Mouse (Mus musculus): ENCODE results near the gene Foxn2. TPM values are rescaled to one million over a fixed set of nuclear protein-coding genes. Genes with fewer than 3 reads are reported as not detected.

Foxn2 gene
- 8.7 and 15.9 TPM in 2 replicates for polyA plus RNA-seq (2012; ENCODE audit: insufficient read depth, insufficient read length, missing spikeins)

DNA sequence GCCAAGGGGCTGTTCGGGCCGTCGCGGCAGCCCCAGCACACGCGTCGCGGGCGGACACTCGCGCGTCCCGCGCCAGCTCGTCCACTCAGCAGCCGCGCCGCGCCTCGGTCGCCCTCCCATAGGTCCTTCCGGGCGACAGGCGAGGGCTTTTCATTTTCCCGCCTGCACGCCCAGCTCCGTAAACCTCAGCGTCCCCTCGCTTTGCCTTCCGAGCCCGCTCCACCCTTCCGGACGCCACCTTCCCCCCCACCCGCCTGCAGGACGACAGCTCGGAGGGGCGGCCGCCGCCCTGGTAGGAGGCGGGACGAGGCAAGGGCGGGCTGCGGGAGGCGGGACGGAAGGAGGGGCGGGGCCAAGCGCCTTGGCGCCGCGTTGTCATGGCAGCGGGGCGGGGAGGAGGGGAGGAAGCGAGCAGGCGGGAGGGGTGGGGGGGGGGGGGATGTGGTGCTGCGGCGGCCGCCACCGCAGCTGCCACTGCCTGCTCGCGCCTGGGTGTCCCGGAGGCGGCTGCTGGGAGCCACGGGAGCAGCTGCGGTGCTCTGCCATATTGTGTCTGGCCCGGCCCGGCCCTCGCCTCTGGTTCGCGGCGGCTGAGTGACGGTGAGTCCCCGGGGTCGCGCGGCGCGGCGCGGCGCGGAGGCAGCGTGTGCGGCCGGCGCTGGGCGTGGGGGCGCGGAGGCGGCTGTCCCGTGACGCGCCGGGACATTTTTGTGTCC, at the start of gene Foxn2:
Gene Foxn2 (plus strand): TSS at position 427 of the 716 bp plus-strand sequence.
- peak within 1 kb of the TSS; percentile 100 for H3K4me3 ChIP-seq (ENCODE audit: insufficient read depth, low read depth, low read length)
- no peaks in the 10 kb centered on the region for H3K4me1 ChIP-seq (ENCODE audit: control insufficient read depth, insufficient read depth, insufficient read length, low read length)
- peak within 1 kb of the TSS; percentile 89 for H3K27ac ChIP-seq (replicated peaks; ENCODE audit: low read depth, low read length)

GRCm38 (mm10) chr17:88397501-88397900, 43.0 kb upstream of the Foxn2 start:
- Histone ChIP-seq H3K27ac (replicated peaks; ENCODE audit: low read depth, low read length) (no peak overlapping the region), H3K4me1 (ENCODE audit: control insufficient read depth, insufficient read depth, insufficient read length, low read length) (no peaks in the 10 kb centered on the region), H3K4me3 (ENCODE audit: insufficient read depth, low read depth, low read length) (no peak overlapping the region)

- Histone ChIP-seq H3K4me1 (ENCODE audit: control insufficient read depth, insufficient read depth, insufficient read length, low read length) (no peaks in the 10 kb centered on the region), H3K27ac (replicated peaks; ENCODE audit: low read depth, low read length) (no peak overlapping the region), H3K4me3 (ENCODE audit: insufficient read depth, low read depth, low read length) (no peak overlapping the region)
Observed at GRCm38 (mm10) chr17:88398090-88398489, 42.4 kb upstream of the Foxn2 start.

DNA sequence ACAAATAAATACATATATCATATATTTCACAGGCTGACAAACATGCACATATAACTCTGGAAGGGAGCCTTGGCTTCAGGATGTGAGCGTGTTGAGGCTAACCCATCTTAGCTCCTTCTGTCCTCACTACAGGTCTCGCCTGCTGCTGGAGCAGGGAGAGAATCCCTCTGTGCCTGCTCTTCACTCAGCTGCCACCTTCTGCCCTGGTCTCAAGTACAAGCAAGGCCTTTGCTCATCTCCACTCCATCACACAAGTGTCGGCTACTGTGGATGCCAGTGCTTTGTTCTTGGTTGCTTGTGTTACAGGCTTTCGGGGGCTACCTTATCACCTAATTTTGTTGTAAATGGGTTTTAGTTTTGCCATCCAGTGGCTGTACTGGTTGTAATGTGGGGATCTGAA, 41.7 kb upstream of the Foxn2 start:
- Histone ChIP-seq H3K4me3 (ENCODE audit: insufficient read depth, low read depth, low read length) (no peak overlapping the region), H3K4me1 (ENCODE audit: control insufficient read depth, insufficient read depth, insufficient read length, low read length) (no peaks in the 10 kb centered on the region), H3K27ac (replicated peaks; ENCODE audit: low read depth, low read length) (no peak overlapping the region)

GRCm38 (mm10) chr17:88400122-88400521, 40.4 kb upstream of the Foxn2 start:
- no peak overlapping the region for H3K27ac ChIP-seq (replicated peaks; ENCODE audit: low read depth, low read length)
- H3K4me1 ChIP-seq (ENCODE audit: control insufficient read depth, insufficient read depth, insufficient read length, low read length) = no peaks in the 10 kb centered on the region
- H3K4me3 ChIP-seq (ENCODE audit: insufficient read depth, low read depth, low read length) = no peak overlapping the region

DNA sequence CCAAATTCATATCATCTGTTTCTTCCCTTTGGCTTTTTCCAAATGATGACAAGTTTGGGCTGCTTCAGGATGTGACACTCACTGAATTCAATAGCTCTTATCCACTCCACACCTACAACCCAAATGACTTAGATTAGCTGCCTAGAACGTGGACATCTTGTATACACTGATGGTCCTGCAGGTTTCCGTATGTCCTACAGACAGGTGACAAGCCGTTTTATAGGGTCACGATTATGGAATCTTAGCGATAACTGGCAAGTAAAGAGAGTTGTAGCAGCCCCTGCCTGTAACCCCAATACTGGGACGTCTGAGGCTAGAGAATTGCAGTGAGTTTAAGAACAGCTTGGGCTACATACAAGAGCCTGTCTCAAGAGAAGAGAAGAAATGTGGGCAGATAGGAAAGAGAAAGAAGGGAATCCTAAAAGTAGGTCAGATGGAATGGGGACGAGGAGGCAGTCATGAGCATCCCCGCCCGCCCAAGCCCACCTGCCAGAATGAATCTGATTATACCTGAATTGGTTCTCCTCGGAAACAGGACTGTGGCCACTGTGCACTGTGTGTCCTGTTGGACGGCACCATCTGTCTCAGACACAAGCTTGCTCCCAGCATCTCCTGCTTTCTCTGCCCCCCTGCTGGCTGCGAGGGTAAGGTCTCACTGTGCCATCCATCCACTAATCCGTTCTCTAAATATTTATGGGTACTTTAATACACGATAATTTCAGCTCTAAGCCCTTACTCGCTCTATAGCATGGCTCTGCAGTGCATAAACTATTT, 39.6 kb upstream of the Foxn2 start:
- no peaks in the 10 kb centered on the region for H3K4me1 ChIP-seq (ENCODE audit: control insufficient read depth, insufficient read depth, insufficient read length, low read length)

DNA sequence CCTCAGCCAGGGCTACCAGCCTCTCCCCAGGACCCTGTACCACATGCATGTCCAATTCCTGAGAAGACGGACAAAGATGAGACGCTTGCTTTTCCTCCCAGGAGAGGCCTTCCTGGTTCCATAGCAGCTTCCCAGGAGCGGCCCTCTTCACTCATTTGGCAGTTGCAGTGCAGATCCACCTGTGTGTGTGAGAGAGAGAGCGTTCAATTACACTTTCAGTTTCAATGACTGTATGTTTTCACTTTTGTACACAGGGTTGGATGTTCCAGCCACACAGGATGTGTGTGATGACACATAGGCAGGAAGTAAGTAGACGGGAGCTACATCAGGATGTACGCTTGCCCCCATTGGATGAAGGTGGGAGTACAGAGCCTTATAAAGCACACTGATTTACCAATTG, 37.2 kb upstream of the Foxn2 start:
- Histone ChIP-seq H3K4me1 (ENCODE audit: control insufficient read depth, insufficient read depth, insufficient read length, low read length) (no peaks in the 10 kb centered on the region), H3K27ac (replicated peaks; ENCODE audit: low read depth, low read length) (no peak overlapping the region), H3K4me3 (ENCODE audit: insufficient read depth, low read depth, low read length) (no peak overlapping the region)

More for the DNA sequence above, 39.6 kb upstream of the Foxn2 start:
- H3K4me3 ChIP-seq (ENCODE audit: insufficient read depth, low read depth, low read length) = no peak overlapping the region
- H3K27ac ChIP-seq (replicated peaks; ENCODE audit: low read depth, low read length) = no peak overlapping the region

- Histone ChIP-seq H3K4me3 (ENCODE audit: insufficient read depth, low read depth, low read length) (no peak overlapping the region), H3K4me1 (ENCODE audit: control insufficient read depth, insufficient read depth, insufficient read length, low read length) (no peaks in the 10 kb centered on the region), H3K27ac (replicated peaks; ENCODE audit: low read depth, low read length) (no peak overlapping the region)
Observed at GRCm38 (mm10) chr17:88404471-88404870, 36.0 kb upstream of the Foxn2 start.

GRCm38 (mm10) chr17:88405076-88405475, 35.4 kb upstream of the Foxn2 start:
- H3K4me3 ChIP-seq (ENCODE audit: insufficient read depth, low read depth, low read length) = peak overlapping the region; percentile 23
- no peaks in the 10 kb centered on the region for H3K4me1 ChIP-seq (ENCODE audit: control insufficient read depth, insufficient read depth, insufficient read length, low read length)
- no peak overlapping the region for H3K27ac ChIP-seq (replicated peaks; ENCODE audit: low read depth, low read length)

DNA sequence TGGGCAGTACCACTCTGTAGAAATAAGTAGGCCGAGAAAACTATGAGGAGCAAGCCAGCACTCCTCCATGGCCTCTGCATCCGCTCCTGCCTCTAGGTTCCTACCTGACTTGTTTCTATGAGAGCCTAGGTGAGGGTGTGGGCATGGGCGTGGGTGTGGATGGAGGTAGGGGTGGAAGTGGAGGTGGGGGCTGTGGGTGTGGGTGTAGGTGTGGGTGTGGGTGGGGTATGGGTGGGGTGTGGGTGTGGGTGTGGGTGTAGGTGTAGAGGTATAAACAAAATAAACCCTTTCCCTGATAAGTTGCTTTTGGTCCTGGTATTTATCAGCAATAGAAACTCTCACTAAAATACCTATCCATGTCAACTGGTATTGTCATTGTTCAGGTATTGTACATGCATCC, 30.8 kb upstream of the Foxn2 start:
- Histone ChIP-seq H3K4me3 (ENCODE audit: insufficient read depth, low read depth, low read length) (no peak overlapping the region), H3K4me1 (ENCODE audit: control insufficient read depth, insufficient read depth, insufficient read length, low read length) (no peaks in the 10 kb centered on the region), H3K27ac (replicated peaks; ENCODE audit: low read depth, low read length) (no peak overlapping the region)

DNA sequence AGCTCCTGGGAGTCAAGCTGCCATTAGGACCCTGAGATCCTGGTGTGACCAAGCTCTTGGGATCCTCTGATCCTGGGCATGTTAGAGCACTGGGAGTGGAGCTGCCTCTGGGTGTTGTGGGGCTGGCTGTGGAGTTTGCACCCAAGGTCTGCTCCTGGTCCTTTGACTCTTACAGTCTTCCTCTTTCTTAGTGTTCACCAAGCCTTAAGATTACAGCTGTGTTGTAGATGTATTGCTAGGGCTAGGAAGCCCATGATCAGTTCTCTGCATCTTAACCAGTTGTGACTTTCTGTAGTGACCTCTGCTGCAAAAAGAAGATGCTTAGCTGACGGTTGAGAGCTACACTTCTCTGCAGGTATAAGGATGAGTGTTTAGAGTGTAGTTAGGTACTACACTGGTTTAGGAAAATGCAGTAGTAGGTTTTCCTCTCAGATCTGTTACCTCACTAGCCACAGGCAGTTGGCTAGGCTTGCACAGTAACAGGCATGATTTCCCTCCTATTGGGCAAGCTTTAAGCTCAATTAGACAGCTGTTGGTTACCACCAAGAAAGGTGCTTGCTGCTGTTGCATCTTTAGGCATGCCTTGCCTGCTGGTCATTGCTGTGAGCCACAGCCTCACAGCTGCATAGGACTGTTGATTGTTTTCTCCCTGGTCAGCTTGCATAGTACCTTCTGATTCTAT, 27.2 kb upstream of the Foxn2 start:
- no peaks in the 10 kb centered on the region for H3K4me1 ChIP-seq (ENCODE audit: control insufficient read depth, insufficient read depth, insufficient read length, low read length)
- H3K4me3 ChIP-seq (ENCODE audit: insufficient read depth, low read depth, low read length) = no peak overlapping the region
- H3K27ac ChIP-seq (replicated peaks; ENCODE audit: low read depth, low read length) = no peak overlapping the region

GRCm38 (mm10) chr17:88420426-88420825, 20.1 kb upstream of the Foxn2 start:
- Histone ChIP-seq H3K4me1 (ENCODE audit: control insufficient read depth, insufficient read depth, insufficient read length, low read length) (no peaks in the 10 kb centered on the region), H3K4me3 (ENCODE audit: insufficient read depth, low read depth, low read length) (no peak overlapping the region), H3K27ac (replicated peaks; ENCODE audit: low read depth, low read length) (no peak overlapping the region)

DNA sequence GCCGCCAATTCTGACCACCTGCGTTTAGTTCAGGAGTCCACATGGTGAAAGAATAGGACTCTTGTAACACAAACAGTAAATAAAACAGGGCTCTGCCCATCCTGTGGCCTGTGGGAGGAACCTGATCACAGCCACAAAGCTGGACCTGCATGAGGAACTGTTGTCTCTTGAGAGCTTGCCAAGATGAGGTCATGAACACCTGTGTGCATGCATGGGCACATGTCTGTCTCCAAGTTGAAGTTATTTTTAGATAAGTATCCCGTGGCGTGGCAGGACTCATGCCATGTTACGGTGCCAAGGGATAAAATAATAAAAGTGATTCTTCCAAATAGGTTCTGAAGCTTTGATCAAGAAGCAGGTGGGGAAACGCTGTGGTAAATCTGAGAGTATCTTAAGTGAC, 19.3 kb upstream of the Foxn2 start:
- Histone ChIP-seq H3K4me3 (ENCODE audit: insufficient read depth, low read depth, low read length) (no peak overlapping the region), H3K4me1 (ENCODE audit: control insufficient read depth, insufficient read depth, insufficient read length, low read length) (no peaks in the 10 kb centered on the region), H3K27ac (replicated peaks; ENCODE audit: low read depth, low read length) (no peak overlapping the region)

- Histone ChIP-seq H3K4me3 (ENCODE audit: insufficient read depth, low read depth, low read length) (no peak overlapping the region), H3K4me1 (ENCODE audit: control insufficient read depth, insufficient read depth, insufficient read length, low read length) (no peaks in the 10 kb centered on the region), H3K27ac (replicated peaks; ENCODE audit: low read depth, low read length) (no peak overlapping the region)
Observed at GRCm38 (mm10) chr17:88430719-88431118, 9.8 kb upstream of the Foxn2 start.

GRCm38 (mm10) chr17:88431486-88431885, 9.0 kb upstream of the Foxn2 start:
- no peak overlapping the region for H3K4me3 ChIP-seq (ENCODE audit: insufficient read depth, low read depth, low read length)
- no peak overlapping the region for H3K27ac ChIP-seq (replicated peaks; ENCODE audit: low read depth, low read length)
- no peaks in the 10 kb centered on the region for H3K4me1 ChIP-seq (ENCODE audit: control insufficient read depth, insufficient read depth, insufficient read length, low read length)

Measured in brown adipose tissue, adult 24 weeks (tissue).